Mouse (Mus musculus) cerebellum, postnatal 4 days (tissue): ENCODE measurements at regions not wholly inside any gene's neighbourhood (a gene's known extent, or its start where the extent isn't known, plus 50 kb on each side); places are given as distances from the start of the nearest gene placed in this dataset.

Experiments
- DNase-seq, 2 experiments: peaks; one replicate each; pipeline ENCODE4 v3.0.0; 2022; ENCODE audit warnings: low spot score in 2 of 2, mixed read lengths in 1 of 2

DNA sequence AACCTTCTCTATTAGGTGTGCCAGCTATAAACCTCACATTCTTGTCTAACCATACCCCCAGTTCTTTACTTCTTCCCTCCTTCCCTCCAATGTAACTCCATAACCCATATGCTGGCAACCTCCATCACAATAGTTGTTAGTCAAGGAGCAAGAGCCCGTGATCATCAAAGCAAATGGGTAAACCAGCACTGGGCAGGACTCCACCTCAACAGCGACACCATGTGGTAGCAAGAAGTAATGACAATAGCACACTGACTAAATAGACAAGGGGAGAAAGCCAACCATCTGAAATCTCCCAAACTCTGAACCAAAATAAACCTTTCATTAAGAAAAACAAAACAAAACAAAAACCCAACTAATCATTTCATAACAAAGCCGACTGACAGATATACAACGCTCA, 297.8 kb downstream of the Psat1 start:
- DNase-seq: peak in 1 of 2 experiments; percentile 43

DNA sequence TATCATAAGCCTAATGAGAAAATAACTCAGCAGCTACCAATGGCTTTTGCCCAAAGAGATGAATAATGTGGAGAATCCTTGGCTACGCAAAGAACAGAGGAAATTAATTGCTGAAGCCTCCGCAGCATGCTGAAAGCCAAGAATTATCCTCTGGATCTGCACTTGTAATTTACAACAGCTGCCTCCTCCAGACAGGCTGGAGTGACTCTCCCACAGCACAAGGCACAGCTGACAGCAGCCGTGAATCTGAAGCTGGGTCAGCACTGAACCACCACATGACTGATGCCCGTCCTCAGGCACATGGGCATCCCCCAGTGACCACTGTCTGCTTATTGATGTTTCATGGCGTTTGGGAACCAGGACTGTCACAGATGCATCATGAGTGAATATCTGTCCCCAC, 299.8 kb downstream of the Psat1 start:
- DNase-seq: no peak

DNA sequence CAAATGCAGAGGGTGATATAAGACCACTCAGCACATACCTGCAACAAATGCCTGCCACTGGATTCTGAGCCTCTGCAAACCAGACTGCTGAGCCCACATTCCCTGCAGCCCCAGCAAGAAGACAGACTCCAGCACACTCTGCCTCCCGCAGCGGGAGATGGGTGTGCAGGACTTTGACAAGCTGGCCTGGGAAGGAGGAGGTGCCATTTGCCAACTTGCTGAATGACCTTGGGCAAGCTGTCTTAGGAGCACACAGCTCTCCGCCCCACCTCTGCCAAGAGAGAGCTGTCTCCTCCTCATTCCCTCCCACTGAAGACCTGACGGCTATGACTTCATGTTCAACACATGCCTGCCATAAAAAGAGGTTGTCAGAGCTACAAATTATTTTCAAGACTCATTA, 302.4 kb downstream of the Psat1 start:
- no peak for DNase-seq

DNA sequence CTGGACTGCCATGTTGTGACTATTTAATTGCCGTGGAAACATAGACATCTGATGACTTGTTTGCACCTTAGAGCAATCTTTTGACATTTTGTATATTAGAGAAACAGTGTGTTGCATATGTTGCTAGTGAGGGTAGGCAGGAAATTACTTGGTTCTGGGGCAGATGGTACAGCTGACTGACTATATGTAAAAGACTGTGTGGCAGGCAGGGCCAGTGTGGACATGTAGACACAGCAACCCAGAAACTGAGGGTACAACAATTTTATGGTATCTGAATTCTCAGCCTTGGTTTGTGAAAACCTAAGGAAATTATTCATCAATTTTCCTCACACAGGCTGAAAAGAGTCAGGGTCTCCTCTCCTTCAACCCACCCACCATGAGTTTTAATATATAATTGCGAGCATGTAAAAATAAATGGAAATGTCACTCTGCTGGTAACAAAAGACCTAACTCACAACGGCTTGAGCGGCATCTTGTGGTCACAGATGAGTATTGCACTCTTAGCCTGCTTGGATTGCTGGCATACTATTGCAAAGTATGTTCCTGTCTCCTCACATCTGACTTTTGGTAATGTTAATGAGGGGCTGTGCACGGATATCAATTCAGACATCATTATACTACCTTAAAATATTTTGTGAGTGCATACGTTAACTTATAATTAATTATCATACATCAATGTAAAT, 329.8 kb downstream of the Psat1 start:
- peak; percentile 33 to 69 for DNase-seq

DNA sequence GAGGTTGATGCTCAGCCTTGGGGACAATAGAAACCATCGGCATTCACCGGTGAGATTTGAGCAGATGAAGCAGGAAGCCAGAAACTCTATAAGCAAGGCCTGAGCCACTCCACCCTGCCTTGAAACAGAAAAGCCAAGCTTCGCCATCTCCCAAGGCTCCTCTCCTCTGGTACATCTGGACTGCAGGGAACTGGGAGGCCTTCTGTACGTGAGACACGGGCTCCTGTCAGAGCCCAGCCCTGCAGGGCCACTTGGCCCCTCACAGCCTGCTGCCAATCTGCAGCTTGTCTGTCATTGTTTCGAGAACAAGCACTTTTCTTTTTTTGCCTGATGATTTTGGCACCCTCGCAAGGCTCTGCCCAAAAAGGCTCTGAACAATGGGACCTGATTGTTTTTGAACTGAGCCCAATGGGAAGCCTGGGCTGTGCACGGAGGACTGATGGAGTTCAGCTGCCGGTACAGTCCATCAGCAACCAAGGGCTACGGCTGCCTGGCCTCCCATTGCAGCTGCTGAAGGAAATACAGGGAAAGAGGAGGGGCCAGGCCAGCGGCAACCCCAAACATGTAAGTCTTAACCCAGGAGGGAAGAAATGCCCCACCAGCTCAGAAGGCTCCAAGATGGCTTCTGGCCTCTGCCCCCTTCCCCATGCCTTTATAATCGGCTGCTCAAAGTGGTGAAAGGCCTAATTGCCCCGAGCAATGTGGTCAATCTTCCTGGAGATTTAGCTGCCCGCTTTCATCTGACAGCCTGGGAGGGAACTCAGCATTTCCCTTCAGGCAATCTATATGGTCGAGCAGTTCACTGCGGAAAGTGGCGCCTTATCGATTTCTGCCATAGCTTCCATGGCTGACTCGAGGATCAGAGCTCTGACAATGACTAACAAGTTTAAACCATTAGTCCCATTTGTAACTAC, 332.2 kb downstream of the Psat1 start:
- DNase-seq: no peak

DNA sequence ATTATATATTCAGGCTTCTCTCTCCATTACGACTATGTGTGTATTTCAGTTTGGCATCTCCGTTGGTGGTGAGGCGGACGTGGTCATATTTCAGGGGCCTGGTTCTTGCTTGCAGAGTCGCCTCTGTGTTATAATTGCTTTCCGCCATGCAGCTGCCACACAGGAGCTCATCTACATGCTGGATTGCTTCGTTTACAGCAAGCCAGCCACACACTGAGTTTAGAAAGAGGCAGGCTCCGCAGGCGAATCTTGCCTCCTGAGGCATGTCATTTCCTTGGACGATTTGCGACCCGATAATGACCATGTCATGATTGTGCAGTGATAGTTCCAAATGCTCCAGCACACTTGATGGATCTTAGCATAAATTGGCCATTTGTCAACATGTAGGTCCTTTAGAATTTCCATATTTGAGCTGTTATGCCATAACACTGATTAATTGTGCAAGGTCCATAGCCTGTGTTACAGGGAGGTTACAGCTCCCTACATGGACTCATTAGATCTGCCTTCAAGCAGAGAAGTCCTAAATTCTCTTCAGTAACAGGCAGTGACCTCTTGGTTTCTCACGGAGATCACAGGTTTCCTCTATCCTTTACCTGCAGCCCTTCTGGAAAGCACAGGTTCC, 335.9 kb downstream of the Psat1 start:
- peak in 1 of 2 experiments; percentile 30 for DNase-seq

DNA sequence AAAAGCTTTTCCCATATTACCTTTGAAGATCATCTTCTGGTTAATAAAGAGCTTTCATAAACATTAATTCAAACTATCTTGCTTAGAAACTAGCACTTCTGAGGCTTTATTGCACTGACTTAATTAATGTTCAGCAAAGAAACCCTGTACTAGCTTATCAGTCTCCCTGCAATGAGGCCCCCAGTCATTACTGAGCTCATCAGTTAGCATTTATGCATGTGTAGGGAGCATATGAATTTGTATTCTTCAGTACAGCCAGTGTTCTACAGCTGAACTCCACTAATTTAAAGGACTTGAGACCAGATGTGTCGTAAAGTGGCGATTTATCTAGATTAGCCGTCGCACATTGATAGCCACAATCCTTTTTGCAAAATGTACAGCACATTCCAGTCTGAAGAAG, 340.7 kb downstream of the Psat1 start:
- no peak for DNase-seq

DNA sequence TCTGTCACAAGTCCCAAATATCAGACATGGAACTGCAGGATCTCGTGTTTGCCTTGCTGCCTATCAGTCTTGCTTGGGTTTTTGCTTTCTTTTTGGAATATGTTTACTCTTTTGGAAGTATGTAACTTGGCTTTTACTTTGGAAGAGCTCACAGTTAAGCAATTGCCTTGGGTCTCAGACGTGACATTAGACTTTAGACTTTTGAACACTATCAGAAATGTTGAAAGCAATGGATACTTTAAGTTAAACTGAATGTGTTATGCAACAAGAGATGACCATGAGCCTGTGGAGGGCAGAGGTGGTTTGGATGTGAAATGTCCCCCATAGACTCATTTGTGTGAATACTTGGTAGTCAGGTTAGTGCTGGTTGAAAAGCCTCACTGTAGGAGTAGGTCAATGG, 354.3 kb downstream of the Psat1 start:
- no peak for DNase-seq

DNA sequence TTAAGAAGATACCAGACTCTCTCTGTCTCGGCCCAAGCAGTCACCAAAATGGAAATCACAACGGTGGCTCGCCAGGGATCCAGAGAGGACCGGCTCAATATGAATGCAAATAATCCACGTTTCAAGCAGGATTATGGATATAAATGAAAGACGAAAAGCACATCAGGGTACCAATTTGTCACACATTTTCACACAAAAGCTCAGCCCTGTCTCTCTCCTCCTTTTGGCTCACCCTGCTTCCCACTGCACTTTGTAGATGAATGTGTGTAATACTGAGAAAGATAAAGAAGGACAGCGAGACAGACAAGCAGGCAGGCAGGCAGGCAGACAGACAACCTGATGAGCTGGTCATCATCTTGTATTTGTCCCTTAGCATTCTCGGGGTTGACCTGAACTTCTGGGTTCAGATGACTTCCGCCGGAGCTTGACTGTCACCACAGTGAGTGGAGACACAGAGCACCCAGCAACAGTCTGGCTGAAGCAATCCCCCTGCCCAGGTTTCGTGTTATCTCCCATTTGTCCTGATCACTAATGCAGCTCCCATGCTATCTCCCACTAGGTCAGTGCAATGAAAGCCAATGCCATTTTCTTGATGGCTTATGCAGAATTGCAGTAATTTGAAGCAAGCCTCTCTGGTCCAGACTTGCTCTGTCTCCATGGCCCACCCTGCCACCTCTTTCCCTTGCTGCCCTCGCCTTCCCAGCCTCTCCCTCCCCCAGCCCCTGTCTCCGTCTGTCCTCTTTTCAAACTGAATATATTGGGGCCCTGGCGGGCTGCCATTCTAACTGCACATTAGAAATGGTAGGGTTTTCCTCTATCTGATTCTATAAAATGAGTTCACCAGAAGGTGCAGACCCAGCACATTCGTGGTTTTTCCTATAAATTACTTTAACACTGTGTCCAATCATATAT, 363.1 kb downstream of the Psat1 start:
- DNase-seq: peak; percentile 21 to 35

DNA sequence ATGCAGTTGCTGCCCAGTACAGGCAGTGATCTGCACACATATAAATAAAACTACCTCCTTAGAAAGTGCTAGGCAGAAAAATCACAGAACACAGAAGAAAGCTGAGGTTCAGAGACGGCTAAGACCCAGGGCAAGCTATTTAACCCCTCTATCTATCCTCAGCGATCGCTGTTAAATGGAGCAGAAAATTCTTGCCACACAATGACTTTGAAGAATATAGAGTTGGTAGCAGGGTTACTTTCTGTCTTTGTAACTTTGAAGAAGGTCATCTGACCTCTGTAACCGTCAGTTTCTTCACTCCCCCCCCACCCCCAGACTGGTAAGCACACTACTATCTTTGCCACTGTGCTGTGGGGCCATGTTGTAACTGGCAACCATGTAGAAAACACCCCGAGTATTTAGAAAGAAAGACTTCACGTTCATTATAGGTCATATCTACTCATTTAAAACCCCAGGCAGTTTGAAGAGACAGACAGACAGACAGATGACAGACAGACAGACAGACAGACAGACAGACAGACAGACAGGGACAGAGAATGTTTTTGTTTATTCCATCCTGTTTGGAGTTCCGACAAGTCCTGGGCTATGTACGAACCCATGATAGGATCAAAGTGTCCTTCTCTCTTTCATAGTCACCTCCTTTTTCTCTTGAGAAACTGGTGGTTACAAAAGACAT, 363.9 kb downstream of the Psat1 start:
- DNase-seq: no peak

DNA sequence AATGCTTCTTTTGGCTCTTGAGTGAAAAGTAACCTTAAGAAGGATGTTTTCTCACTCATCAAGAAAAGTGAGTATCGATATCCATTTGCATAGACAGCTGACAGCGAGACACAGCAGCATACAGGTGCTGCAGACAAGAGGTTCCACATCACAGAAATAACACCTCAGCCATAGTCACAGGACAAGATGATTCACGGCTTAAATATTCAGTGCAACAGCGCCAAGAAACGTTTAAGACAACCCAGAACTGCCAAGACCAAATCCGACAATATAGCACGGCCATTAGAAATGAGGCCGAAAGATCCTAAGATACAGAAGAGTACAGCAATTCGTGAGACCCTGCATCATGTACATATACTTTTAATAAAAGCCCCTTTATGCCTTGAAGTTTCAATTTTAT, 375.9 kb downstream of the Psat1 start:
- no peak for DNase-seq

DNA sequence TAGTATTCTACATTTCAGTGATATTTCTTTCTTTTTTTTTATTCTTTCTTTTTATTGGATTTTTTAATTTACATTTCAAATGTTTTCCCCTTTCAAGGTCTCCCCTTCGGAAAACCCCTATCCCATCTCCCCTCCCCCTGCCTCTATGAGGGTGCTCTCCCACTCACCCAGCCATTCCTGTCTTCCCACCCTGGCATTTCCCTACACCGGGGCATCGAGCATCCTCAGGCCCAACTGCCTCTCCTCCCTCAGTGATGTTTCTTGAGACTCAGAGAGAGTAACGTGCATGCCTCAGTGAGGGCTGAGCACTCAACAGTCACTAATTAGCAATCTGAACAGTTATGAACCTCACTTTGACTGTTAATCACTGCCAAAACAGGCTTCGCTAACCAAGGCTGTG, 385.6 kb downstream of the Psat1 start:
- DNase-seq: no peak

DNA sequence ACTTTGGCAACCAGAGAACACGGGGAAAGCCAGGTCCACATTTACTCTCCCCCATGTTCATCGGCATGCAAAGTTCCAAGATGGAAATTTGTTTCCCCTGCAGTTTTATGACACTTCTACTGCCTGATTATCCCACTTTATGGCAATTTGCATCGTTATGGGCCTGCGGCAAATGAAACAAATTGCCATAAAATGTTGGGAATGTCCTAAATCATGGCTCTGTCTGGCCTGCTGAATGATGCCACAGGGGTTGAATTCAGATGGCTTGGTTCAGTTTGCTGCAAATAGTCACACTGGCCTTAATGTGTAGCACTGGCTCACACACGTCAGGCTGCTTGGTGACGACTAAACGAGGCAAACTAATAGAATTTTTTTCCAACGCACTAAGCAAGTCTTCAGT, 393.2 kb downstream of the Psat1 start:
- DNase-seq: no peak

DNA sequence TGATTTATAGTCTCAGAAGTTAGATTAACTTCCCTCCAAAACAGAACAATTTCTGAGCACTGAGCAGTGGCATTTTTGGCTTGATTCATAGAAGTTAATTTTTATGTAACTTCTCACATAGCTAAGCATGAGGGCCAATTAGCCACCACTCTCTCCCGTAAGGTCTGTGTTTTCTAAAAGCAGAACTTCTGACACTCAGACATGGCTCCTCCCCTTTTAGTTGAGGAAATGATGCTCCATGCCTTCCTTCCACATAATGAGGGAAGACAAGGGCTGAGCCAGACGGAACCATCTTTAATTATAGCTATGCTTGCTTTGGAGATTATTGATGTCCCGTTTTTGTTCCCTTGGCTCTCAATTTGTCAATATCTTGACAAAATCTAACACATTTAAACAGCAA, 429.3 kb downstream of the Psat1 start:
- no peak for DNase-seq

DNA sequence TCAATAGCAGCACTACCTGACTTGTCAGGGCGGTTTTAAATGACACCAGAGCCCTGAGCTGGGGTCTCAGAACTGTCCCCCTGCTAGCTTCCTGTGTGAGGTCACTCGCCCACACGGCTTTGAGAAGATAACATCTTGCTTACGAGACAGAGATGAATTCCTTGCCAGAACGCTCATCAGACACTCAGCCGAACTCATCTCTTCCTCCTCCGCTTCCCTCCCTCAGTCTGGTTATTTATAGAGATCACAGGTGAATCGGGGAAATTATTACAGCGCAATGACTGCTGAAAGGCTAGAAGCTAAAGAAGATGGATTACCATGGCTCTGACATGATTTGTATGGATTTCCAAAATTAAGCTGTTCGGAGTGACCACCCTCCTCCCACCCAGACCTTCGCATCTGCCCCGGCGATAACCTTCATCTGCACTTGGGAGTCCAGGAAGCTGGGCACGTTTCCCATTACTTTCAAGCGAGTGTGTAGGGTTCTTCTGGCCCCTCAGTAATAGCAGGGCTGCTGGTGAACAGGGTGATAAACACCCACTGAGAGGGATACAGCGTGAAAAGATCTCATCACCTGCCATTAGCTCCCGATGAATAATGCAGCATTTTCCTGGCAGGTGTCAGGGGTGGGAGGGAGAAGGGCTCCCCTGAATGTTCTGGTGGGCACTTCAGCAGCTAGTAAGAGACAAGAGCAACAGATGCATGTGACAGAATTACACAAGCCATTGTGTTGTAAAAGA, 430.4 kb downstream of the Psat1 start:
- DNase-seq: peak in 1 of 2 experiments; percentile 1

DNA sequence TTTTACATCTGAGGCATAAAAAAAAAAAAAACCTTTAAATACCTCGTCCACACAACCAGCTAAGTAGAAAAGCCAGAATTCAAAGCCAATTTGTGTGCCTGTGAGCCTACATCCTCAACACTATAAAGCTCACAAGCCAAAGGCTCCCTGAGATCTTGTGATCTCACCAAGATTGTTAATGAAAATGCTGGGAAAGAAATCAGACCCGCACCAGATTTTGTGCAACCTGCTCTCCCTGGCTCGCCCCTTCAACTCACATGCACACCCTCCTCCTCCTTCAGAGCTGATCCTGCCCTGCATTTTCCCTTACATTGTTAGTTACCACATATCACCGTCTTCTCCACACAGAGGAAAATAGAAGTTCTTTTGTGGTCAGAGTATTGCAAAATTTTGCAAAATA, 433.9 kb downstream of the Psat1 start:
- DNase-seq: no peak

DNA sequence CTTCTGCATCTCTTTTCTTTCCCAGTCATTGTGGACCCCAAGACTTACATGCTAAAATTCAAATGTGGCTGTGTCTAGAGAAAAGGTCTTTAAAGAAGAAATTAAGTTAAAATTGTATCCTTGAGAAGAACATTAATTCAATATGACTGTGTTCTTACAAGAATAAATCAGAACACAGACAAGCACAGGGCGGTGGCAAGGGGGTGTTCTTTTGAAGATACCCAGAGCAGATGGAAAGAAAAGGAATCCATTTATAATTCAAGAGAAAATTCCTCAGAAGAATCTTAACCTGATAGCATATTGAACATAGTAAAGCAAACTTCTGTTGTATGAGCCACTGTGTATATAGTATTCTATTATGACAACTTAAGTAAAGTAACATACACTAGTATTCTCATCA, 436.7 kb downstream of the Psat1 start:
- no peak for DNase-seq

DNA sequence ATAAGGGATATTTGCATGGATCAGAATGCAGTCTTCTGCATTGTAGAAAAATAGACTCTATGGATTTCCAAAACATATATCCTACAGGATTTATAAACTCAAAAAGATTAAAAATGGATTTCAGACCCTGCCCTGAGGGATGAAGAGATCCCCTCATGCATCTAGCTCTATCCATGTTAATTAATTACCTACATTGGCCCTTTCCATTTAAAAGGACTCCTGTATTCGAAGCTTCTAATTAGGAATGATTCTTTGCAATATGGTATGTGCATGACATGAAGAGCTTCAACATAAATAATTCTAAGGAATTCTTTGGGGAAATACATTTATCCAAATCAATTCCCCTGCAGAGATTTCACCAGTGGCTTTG, 444.2 kb downstream of the Psat1 start:
- no peak for DNase-seq

DNA sequence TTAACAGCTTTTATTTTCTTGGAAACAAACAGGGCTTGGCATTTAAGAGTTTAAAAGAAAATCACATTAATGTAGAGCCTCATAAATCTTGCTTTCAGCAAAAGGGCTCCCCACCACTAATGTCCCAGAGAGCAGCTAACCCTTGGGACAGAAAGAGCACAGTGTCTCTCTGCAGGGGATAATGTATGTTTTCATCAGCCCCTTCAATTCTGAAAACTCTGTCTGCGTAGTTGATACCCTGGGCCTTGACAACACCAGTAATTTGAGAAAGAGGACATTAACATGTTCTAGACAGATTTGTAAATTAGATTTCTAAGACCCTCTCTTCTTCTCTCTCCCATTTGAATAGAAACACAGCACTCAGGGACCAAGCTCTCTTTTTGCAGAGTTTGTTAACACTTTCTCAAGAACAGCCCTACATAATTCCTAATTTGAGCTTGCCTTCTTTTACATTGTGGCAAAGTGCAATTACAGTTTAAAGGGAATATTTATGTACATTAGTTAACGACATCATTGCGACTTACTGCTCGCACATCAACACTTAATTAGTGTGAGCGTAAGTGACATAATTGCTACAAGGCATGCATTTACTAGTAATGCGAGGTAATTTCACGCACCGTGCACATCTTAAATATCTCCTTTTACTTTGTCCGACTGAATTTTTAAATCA, 444.7 kb downstream of the Psat1 start:
- no peak for DNase-seq

DNA sequence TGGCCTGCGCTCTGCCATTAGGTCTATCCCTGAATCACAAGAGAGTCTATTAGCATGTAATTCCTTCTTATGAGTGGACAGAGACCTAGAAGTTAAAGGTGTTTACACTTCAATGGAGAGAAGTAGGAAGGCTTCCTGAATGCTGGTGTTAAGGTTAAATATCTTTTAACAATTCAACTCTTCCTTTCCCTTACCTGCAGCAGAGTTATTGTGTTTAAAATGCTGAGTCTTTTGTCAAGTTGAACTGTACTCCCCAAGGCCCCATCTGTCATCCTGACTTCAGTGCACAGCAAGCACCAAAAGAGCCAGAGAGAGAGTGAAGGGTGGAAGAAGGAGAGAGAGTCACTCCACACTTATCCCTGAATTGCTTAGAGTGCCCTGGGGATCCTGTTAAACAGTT, 451.6 kb downstream of the Psat1 start:
- no peak for DNase-seq
